Mouse (Mus musculus): ENCODE data around the gene Abce1.

The Abce1 gene

GRCm38 (mm10) chr8:79638707-79639549 is 72.6 kb downstream of the Abce1 start:
- under 1% methylated on average over 77 of the region's 77 CpGs for WGBS

DNA sequence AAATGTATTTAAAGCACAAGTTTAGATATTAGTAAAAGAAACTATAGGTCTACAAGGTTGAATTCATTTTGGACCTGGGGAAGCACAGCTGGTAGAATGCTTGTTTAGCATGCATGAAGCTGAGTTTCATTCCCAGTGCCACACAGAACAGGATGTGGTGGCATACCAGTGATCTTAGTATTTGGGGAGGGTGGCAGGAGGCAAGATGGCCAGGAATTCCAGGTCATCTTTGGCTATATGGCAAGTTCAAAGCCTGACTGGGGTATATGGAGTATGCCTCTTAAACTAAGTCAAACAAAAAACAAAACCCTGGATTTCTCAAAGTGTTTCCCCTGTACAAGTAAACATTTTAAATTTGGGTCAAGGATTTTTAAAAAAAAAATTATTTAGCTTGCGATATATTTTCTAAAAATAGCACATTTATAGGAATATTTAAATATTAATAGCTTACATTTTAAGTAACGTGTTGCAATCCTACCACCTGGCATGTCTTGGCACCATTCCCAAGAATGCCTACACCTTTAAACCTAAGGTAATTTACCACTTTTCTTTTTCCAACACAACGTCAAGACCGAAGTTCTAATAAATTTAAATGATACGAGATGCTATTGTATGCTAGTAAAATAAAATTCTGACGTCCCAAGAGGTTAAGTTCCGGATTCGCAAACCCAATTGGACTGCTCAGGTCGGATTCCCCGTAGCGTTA is 73.4 kb downstream of the Abce1 start:
- WGBS: 3% methylated on average over 11 of the region's 11 CpGs

DNA sequence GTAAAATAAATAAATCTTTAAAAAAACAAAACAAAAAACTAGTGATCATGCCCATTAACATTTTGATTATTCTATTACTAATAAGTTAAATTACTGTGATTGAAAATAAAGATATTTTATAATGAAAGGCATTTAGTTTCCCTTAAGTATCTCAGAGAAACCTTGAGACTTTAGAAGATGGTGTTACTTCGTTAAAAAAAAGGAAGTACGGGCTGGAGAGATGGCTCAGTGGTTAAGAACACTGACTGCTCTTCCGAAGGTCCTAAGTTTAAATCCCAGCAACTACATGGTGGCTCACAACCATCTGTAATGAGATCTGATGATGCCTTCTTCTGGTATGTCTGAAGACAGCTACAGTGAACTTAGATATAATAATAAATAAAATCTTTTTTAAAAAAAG is 74.3 kb downstream of the Abce1 start:
- WGBS: 87% methylated on average over 3 of the region's 3 CpGs

DNA sequence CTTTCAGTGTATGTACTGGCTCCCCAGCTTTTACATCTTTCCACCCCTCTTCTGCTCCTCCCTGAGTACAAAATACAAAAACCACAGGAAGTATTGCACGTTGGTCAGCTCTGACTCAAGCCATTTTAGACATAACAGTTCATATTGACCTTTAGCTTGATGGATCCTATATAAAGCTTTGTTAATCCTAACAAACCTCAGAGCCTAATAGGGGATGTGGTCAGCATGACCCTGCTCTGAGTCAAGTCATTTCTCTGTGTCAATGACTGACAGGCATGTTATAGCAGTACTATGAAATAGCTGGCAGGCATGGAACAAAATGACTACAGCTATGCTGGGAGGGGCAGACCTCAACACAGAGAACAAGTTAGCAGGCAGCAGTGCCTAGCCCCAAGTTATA is 75.4 kb downstream of the Abce1 start:
- 60% methylated on average over 1 of the region's 1 CpGs for WGBS

DNA sequence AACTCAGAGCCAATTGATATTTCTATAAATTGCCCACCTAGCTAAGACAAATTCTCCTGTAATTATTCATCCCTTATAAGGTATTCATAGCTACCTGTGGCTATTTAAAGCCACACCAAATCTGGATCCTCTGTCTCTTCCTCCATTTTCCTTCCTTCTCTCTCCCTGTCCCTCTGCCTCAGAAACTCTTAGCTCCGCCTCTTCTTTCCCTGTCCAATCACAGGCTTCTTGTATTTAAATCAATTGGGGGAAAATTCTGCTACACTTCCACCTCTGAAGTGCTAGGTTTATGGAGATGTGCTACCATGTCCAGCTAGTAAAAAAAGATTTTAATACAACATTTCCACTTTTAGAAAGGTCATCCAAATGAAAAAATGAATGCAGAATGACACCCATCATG is 76.0 kb downstream of the Abce1 start:
- 97% methylated on average over 1 of the region's 1 CpGs for WGBS
